Comparison of ENCODE assay signal across 21 mouse cellular contexts in the genomic region with DNA sequence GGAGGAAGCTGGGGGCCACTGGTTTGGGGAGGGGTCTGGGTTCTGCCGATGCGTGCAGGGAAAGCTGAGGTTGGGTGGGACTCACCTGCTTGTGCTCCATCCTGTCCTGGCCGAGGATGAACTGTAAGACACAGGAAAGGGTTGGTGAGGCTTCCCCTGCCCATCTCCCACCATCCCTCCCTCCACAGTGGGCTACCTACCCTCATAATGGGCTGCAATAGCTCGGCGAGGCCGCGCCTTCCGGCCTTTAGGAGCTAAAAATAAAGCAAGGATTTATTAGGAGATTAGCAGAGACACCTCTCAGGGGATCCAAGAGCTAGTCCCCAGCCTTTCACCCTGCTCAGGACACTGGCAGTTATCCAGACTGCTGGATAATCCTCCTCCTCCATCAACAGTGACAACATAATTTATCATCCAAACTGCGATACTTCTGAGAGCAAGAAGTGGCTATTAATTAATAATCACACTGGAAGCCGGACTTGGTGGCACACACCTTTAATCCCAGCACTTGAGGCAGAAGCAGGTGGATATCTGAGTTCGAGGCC. TPM values are rescaled to one million over a fixed set of nuclear protein-coding genes. Genes with fewer than 3 reads are reported as not detected.
A peak's percentile ranks its signal among the peaks of the same experiment; 100 is the strongest.
DNase-seq lines count a peak whose midpoint lies in the region; ATAC-seq and TF ChIP-seq lines count a peak whose summit lies in the region.
"Had no signal": no experiment of that assay in that cellular context is flagged by ENCODE, and none has a peak within 500 bp of the region (broad histone marks: within the 10 kb centered on the region; RNA-seq: fewer than 3 reads in every experiment).

No protein-coding gene starts in this region.

- peak; percentile 93 for DNase-seq in heart, adult 11 months
- no peak for DNase-seq in heart, adult 8-10 months (ENCODE audit: low spot score)
- DNase-seq in kidney, adult 2 months, result peak; percentile 59
- DNase-seq in kidney, postnatal 10 days, result no peak
- no peak for DNase-seq in liver, postnatal 0 days
- no peak for DNase-seq in liver, embryonic 11.5 days (ENCODE audit: low spot score)
- DNase-seq in retina, postnatal 1 day, result peak; percentile 80
- DNase-seq: adrenal gland, postnatal 10 days; cerebellum, adult 11-12 months; cerebellum, postnatal 36 days; heart, postnatal 10 days; lung, adult 2 months; spleen, adult 18-20 months had no signal

- TF ChIP-seq POLR2A in kidney, adult 2 months (IDR thresholded peaks at IDR 0.05; ENCODE audit: low read depth, low read length), result no peak

- no peak for TF ChIP-seq CTCF in kidney, adult 2 months (conservative IDR thresholded peaks at IDR 0.05; ENCODE audit: insufficient read depth, insufficient read length, low read depth, low read length)
- no peak for TF ChIP-seq CTCF in liver, postnatal 0 days (IDR thresholded peaks at IDR 0.05; ENCODE audit: low read depth)

- no peak for ATAC-seq in liver, postnatal 0 days
- no peak for ATAC-seq in liver, embryonic 11.5 days (replicated peaks; ENCODE audit: low FRiP score)
- ATAC-seq in erythroid progenitor cell, adult 5-6 weeks (replicated peaks; ENCODE audit: low FRiP score, poor library complexity, severe bottlenecking), result no peak
- ATAC-seq: activated CD4-positive, CD25-positive, alpha-beta regulatory T cell, adult 4 months had no signal

- peaks cover 26% of the 10 kb centered on the region for H3K4me1 ChIP-seq in kidney, adult 2 months (ENCODE audit: control insufficient read depth, insufficient read depth, low read length)
- peaks cover 19% of the 10 kb centered on the region for H3K4me1 ChIP-seq in liver, postnatal 0 days (ENCODE audit: insufficient read depth)
- H3K4me1 ChIP-seq in liver, embryonic 11.5 days (replicated peaks; ENCODE audit: control insufficient read depth, insufficient read depth, low read length), result peaks cover 16% of the 10 kb centered on the region

- H3K4me2 ChIP-seq in liver, postnatal 0 days (ENCODE audit: low read depth, low read length), result no peak overlapping the region
- H3K4me2 ChIP-seq in liver, embryonic 11.5 days, result no peak overlapping the region
- H3K4me2 ChIP-seq: hindbrain, embryonic 13.5 days; limb, embryonic 13.5 days had no signal

- TF ChIP-seq EP300 in liver, postnatal 0 days (IDR thresholded peaks at IDR 0.05; ENCODE audit: low read depth), result no peak

- peak overlapping the region; percentile 66 for H3K27ac ChIP-seq in kidney, adult 2 months (ENCODE audit: insufficient read depth, low read depth, low read length)
- peak overlapping the region; percentile 59 for H3K27ac ChIP-seq in liver, postnatal 0 days (ENCODE audit: low read depth)
- H3K27ac ChIP-seq in liver, embryonic 11.5 days (ENCODE audit: low read depth, low read length), result no peak overlapping the region
- H3K27ac ChIP-seq: hindbrain, embryonic 13.5 days; limb, embryonic 13.5 days had no signal

- H3K9me3 ChIP-seq in liver, postnatal 0 days (ENCODE audit: low read length), result no peaks in the 10 kb centered on the region
- H3K9me3 ChIP-seq in liver, embryonic 11.5 days (ENCODE audit: control insufficient read depth, low read length), result no peaks in the 10 kb centered on the region
- H3K9me3 ChIP-seq: G1E; hindbrain, embryonic 13.5 days; limb, embryonic 13.5 days had no signal

- no peaks in the 10 kb centered on the region for H3K27me3 ChIP-seq in kidney, adult 2 months (replicated peaks; ENCODE audit: control insufficient read depth, insufficient read depth, low read length)
- H3K27me3 ChIP-seq in liver, postnatal 0 days (ENCODE audit: insufficient read depth, low read length), result no peaks in the 10 kb centered on the region
- no peaks in the 10 kb centered on the region for H3K27me3 ChIP-seq in liver, embryonic 11.5 days (replicated peaks; ENCODE audit: control insufficient read depth, insufficient read depth, low read length)
- H3K27me3 ChIP-seq: hindbrain, embryonic 13.5 days; limb, embryonic 13.5 days had no signal

- H3K36me3 ChIP-seq in kidney, adult 2 months (ENCODE audit: control insufficient read depth, insufficient read depth, low read length), result no peaks in the 10 kb centered on the region
- H3K36me3 ChIP-seq in liver, postnatal 0 days (replicated peaks; ENCODE audit: insufficient read depth, low read length), result no peaks in the 10 kb centered on the region
- no peaks in the 10 kb centered on the region for H3K36me3 ChIP-seq in liver, embryonic 11.5 days (ENCODE audit: control insufficient read depth, insufficient read depth, low read length)
- H3K36me3 ChIP-seq: G1E; hindbrain, embryonic 13.5 days; limb, embryonic 13.5 days had no signal

- whole genome bisulfite sequencing in kidney, adult 2 months, result 51% methylated on average over 11 of the region's 11 CpGs
- WGBS in liver, postnatal 0 days (ENCODE audit: insufficient replicate concordance), result 59% methylated on average over 11 of the region's 11 CpGs
- WGBS in liver, embryonic 11.5 days, result 62% methylated on average over 11 of the region's 11 CpGs

- H3K4me3 ChIP-seq in kidney, adult 2 months (ENCODE audit: insufficient read depth, low read depth, low read length), result no peak overlapping the region
- no peak overlapping the region for H3K4me3 ChIP-seq in liver, postnatal 0 days (ENCODE audit: low read depth, low read length)
- H3K4me3 ChIP-seq in liver, embryonic 11.5 days (ENCODE audit: low read depth, low read length), result no peak overlapping the region
- H3K4me3 ChIP-seq: hindbrain, embryonic 13.5 days; limb, embryonic 13.5 days had no signal

- H3K9ac ChIP-seq in liver, postnatal 0 days (replicated peaks), result 0 out of 2 replicates have a peak overlapping the region, but pooled peaks have one; percentile 7
- no peak overlapping the region for H3K9ac ChIP-seq in liver, embryonic 11.5 days (ENCODE audit: low read depth, low read length)
- H3K9ac ChIP-seq: hindbrain, embryonic 13.5 days; limb, embryonic 13.5 days had no signal

RNA-seq across cellular contexts. Expression of gene Tnfsf12, which starts 2.2 kb away (rescaled TPM):
- total RNA-seq in heart, adult 8-10 months (2022), result 10 to 100 TPM; 14.9 to 19.6 (median 17.5) TPM
- 55.5 and 65.1 TPM in 2 replicates for polyA plus RNA-seq in kidney, adult 2 months (2012; rRNA removed)
- polyA plus RNA-seq in liver, postnatal 0 days (2015; fragmentation: Nextera tagmentation; extraction: Ambion mirVana), result 2.8 and 3.6 TPM in 2 replicates
- 4.5 and 6.0 TPM in 2 replicates for polyA plus RNA-seq in liver, embryonic 11.5 days (2014; fragmentation: Nextera tagmentation; extraction: Ambion mirVana)
- total RNA-seq in erythroid progenitor cell, adult 5-6 weeks (2015; ENCODE audit: low replicate concordance), result 1.3 and 7.2 TPM in 2 replicates
- not detected in 2 replicates for total RNA-seq in erythroid progenitor cell, adult 5-6 weeks (2017; ENCODE audit: low replicate concordance)
- total RNA-seq: G1E had no signal
- polyA plus RNA-seq: activated CD4-positive, CD25-positive, alpha-beta regulatory T cell, adult 4 months; G1E had no signal

RNA-seq across cellular contexts. Expression of gene Tnfsfm13, which starts 2.4 kb away (rescaled TPM):
- total RNA-seq in heart, adult 8-10 months (2022), result 1 to 10 TPM; 1.4 to 4.2 (median 3.1) TPM
- polyA plus RNA-seq in kidney, adult 2 months (2012; rRNA removed), result 11.0 and 11.6 TPM in 2 replicates
- 1.1 and 1.4 TPM in 2 replicates for polyA plus RNA-seq in liver, postnatal 0 days (2015; fragmentation: Nextera tagmentation; extraction: Ambion mirVana)
- polyA plus RNA-seq in liver, embryonic 11.5 days (2014; fragmentation: Nextera tagmentation; extraction: Ambion mirVana), result 1.7 and 2.6 TPM in 2 replicates
- 1.8 TPM in 1 of 2 replicates, not detected in the other for total RNA-seq in erythroid progenitor cell, adult 5-6 weeks (2015; ENCODE audit: low replicate concordance)
- 6.4 and 9.4 TPM in 2 replicates for total RNA-seq in erythroid progenitor cell, adult 5-6 weeks (2017; ENCODE audit: low replicate concordance)
- total RNA-seq: G1E had no signal
- polyA plus RNA-seq: activated CD4-positive, CD25-positive, alpha-beta regulatory T cell, adult 4 months; G1E had no signal

RNA-seq across cellular contexts. Expression of gene Tnfsf13, which starts 7.9 kb away (rescaled TPM):
- 1 to 10 TPM; 2.6 to 4.3 (median 2.9) TPM for total RNA-seq in heart, adult 8-10 months (2022)
- 3.8 and 4.1 TPM in 2 replicates for polyA plus RNA-seq in kidney, adult 2 months (2012; rRNA removed)
- 0.46 and 0.83 TPM in 2 replicates for polyA plus RNA-seq in liver, postnatal 0 days (2015; fragmentation: Nextera tagmentation; extraction: Ambion mirVana)
- polyA plus RNA-seq in liver, embryonic 11.5 days (2014; fragmentation: Nextera tagmentation; extraction: Ambion mirVana), result 0.37 TPM in 1 of 2 replicates, not detected in the other
- 3.2 TPM in 1 of 2 replicates, not detected in the other for total RNA-seq in erythroid progenitor cell, adult 5-6 weeks (2015; ENCODE audit: low replicate concordance)
- total RNA-seq in erythroid progenitor cell, adult 5-6 weeks (2017; ENCODE audit: low replicate concordance), result 4.1 TPM in 1 of 2 replicates, not detected in the other
- total RNA-seq: G1E had no signal
- polyA plus RNA-seq: activated CD4-positive, CD25-positive, alpha-beta regulatory T cell, adult 4 months; forebrain, embryonic 11.5 days; G1E; intestine, embryonic 14.5 days; neural tube, embryonic 11.5 days had no signal

RNA-seq across cellular contexts. Expression of gene Senp3, which starts 11.6 kb away (rescaled TPM):
- 10 to 100 TPM; 27.2 to 40.0 (median 28.7) TPM for total RNA-seq in heart, adult 8-10 months (2022)
- polyA plus RNA-seq in kidney, adult 2 months (2012; rRNA removed), result 41.8 and 43.5 TPM in 2 replicates
- polyA plus RNA-seq in liver, postnatal 0 days (2015; fragmentation: Nextera tagmentation; extraction: Ambion mirVana), result 14.5 and 15.2 TPM in 2 replicates
- 75.4 and 79.1 TPM in 2 replicates for polyA plus RNA-seq in liver, embryonic 11.5 days (2014; fragmentation: Nextera tagmentation; extraction: Ambion mirVana)
- total RNA-seq in erythroid progenitor cell, adult 5-6 weeks (2015; ENCODE audit: low replicate concordance), result 32.3 and 41.8 TPM in 2 replicates
- total RNA-seq in erythroid progenitor cell, adult 5-6 weeks (2017; ENCODE audit: low replicate concordance), result 24.8 and 43.4 TPM in 2 replicates

RNA-seq across cellular contexts. Expression of gene Eif4a1, which starts 21.3 kb away (rescaled TPM):
- total RNA-seq in heart, adult 8-10 months (2022), result 100 to 1,000 TPM; 162 to 194 (median 186) TPM
- polyA plus RNA-seq in kidney, adult 2 months (2012; rRNA removed), result 200 and 244 TPM in 2 replicates
- polyA plus RNA-seq in liver, postnatal 0 days (2015; fragmentation: Nextera tagmentation; extraction: Ambion mirVana), result 199 and 203 TPM in 2 replicates
- polyA plus RNA-seq in liver, embryonic 11.5 days (2014; fragmentation: Nextera tagmentation; extraction: Ambion mirVana), result 755 and 757 TPM in 2 replicates
- total RNA-seq in erythroid progenitor cell, adult 5-6 weeks (2015; ENCODE audit: low replicate concordance), result 233 and 247 TPM in 2 replicates
- 229 and 230 TPM in 2 replicates for total RNA-seq in erythroid progenitor cell, adult 5-6 weeks (2017; ENCODE audit: low replicate concordance)

Comparison
In these comparisons a context has a peak if more than half of its experiments do, and no peak if none do; other contexts are left out.
1. DNase-seq: peak in heart, adult 11 months (single experiment), kidney, adult 2 months (single experiment) and retina, postnatal 1 day (single experiment); none in heart, adult 8-10 months (single experiment), kidney, postnatal 10 days (single experiment), liver, postnatal 0 days (single experiment) and liver, embryonic 11.5 days (single experiment).